Mouse (Mus musculus) T-helper 2 cell (primary cell): ENCODE measurements around the gene Mroh9.

Experiments used
- in situ Hi-C: fragments of 300-600 bp; cut with MboI, MseI; formaldehyde crosslinking; loops from one replicate; pipeline ENCODE4 v1.15.1; 2025; ENCODE audit warnings: high pct_unique_total_duplicates

Mroh9 gene

GRCm38 (mm10) chr1:162984428-162984827 lies 101.0 kb downstream of the Mroh9 start, which contains the start of gene Fmo3:
Gene Fmo3 (minus strand): TSS chr1:162984528.
- in situ Hi-C loops: no loop called here
